Mouse (Mus musculus) small intestine, adult 2 months (tissue): ENCODE results near the gene Prx.

Source experiments
- CTCF ChIP-seq: fragments of 200-500 bp; IDR thresholded peaks from 2 replicates; pipeline ENCODE4 v1.5.1; 2012; ENCODE audit warnings: low read depth, mild to moderate bottlenecking, control low read depth, inconsistent platforms, low read length, moderate library complexity, mixed read lengths; ENCODE audit not compliant: insufficient replicate concordance, insufficient read length; ENCODE audit errors: extremely low read depth
- POLR2A ChIP-seq: fragments of 200-500 bp; IDR thresholded peaks from 2 replicates; pipeline ENCODE4 v1.6.1; 2012; ENCODE audit warnings: low read depth, mild to moderate bottlenecking, control low read depth, inconsistent platforms, low read length, moderate library complexity

DNA sequence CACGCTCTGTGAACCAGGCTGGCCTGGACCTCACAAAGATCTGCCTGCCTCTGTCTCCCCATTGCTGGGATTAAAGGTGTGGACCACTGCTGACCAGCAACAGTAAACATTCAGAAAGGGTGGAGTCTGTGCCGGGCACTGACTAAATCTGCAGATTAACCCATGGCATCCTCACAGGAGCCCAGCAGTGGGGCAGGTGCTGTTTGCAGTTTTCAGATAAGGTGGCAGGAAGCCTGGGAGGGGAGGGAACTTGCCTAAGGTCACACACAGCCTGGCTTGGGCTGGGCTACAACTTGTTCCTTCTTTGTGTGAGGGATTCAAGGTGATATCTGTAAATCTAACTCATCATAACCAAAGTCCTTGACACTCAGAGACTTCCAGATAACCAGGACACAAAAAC lies 41.4 kb downstream of the Prx start:
- no peak for TF ChIP-seq CTCF
- no peak for TF ChIP-seq POLR2A
